Mouse (Mus musculus) A20 (cell line): ENCODE results near the gene Jaml.
"Not testable (repeated sequence)": the region's sequence is repeated elsewhere in the genome, so short reads cannot be mapped to it uniquely, and the experiment has no call there.

Experiments
- DNase-seq: peaks from one replicate; pipeline ENCODE4 v3.0.0-alpha.2; 2011; ENCODE audit warnings: low read depth, low spot score

Jaml gene

GRCm38 (mm10) chr9:45079011-45079410, at the start of gene Jaml:
Gene Jaml, plus strand, starts transcription at chr9:45079183.
- DNase-seq: peak; percentile 81

DNA sequence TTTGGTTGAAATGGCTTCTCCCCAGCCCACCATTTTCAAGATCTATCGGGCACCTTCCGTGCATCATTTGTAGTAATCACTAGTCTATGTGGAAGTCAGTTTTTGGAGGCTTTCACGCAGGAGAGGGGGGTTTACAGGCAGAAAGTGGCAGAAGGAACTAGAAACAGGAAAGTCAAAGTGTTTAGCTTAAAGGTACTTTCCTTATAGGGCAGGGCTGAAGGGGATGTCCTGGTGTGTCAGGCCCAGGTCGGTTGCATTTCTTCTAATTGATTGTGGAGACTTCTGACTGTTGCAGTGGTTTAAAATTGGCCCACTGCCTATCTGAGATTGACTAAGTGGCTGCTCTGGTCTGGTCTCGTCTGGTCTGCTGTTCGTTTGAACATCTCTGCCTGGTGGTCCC, 48.6 kb upstream of the Jaml start:
- DNase-seq: peak; percentile 73

- DNase-seq: no peak
Observed at GRCm38 (mm10) chr9:45032261-45032660, 46.7 kb upstream of the Jaml start.

DNA sequence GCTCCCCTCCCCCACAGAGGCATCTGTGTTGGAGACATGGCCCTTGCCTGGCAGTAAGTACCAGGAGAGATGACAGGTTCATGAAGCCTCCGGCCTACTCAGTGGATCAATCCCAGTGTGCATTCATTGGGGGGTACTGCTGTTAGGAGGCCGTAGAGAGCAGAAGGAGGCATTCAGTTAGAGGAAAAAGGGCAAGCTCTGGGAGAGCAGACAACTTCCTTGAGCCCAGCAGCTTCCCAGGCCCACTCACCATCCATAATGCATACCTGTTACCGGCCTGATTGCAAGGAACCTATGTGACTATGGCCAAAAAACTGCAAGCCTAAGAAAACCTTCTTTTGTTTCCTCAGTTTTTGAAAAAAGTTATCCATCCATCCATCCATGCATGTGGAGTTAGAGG, 44.5 kb upstream of the Jaml start:
- no peak for DNase-seq

GRCm38 (mm10) chr9:45037803-45038202, 41.2 kb upstream of the Jaml start:
- not testable (repeated sequence) for DNase-seq

- no peak for DNase-seq
Observed at GRCm38 (mm10) chr9:45039499-45039898, 39.5 kb upstream of the Jaml start, which contains the start of gene Mpzl2. Gene Mpzl2, plus strand, starts transcription at chr9:45039799.

DNA sequence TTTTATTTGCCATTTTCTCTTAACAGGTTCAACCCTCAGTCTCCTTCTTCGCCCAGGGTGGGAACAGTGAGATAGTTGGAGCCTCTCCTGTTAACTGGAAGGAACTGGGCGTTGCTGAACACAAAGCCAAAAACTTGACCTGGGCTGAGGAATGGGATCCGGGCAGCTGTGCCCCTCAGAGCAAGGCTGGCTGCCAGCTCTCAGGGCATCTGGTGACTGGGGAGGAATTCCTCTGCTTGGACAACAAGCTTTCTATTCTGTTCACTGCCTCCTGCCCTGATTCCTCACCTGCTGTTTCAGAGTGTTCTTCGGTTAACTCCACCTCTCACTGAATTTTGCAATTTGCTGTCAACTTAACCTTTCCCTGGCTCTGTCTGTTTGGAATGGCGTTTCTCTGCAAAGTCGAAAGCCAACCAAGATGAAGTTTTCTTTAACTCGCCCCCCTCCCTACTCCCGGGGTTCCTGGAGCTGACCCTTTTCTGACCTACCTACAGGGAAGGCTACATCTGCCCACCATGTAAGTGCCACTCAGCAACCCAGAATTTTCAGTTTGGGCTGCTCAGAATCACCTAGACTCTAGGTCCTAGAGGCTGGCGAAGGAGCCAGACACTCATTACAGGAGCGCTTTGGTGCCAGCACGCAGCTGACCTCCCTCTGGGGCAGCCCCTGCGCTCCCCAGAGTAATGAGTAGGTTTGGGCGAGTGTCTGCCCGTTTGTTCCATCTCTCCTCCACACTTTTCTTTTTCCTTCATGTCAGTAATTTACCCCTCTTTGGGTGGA, 38.7 kb upstream of the Jaml start:
- DNase-seq: peak; percentile 57

GRCm38 (mm10) chr9:45041131-45041838, 37.7 kb upstream of the Jaml start:
- DNase-seq: peak; percentile 71

DNA sequence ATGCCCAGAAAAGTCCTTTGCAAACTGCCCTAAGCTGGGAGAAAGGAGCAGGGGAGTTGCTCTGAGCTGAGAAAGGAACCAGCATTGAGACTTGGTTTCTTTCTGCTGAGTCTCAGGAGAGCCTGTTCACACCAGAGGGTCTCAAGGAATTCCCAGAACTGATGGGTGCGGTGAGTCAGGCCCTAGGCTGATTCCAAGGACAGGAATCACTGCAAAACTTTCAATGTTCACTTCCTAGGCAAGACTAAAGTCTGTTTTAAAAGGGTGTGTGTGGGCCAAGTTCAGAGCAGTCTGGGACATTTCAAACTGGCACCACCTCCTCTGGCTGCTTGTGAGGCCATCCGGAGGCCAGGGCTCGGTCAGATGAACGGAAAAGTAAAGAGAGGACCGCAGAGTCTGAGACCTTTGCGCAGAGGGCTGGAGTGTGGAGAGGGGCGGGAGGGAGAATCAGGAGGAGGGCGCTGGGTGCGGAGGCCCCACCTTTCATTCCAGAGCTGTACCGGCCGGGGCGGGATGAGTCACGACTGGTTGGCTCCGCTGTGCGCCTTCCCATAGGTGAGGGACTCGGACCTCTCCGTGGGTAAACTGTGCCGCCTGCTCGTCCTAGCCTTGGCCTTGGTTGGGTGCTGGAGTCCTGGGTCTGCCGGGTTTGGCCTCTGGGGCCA, 36.8 kb upstream of the Jaml start:
- no peak for DNase-seq

GRCm38 (mm10) chr9:45042947-45043346, 36.0 kb upstream of the Jaml start:
- DNase-seq: no peak

- no peak for DNase-seq
Observed at GRCm38 (mm10) chr9:45046973-45047372, 32.0 kb upstream of the Jaml start.

GRCm38 (mm10) chr9:45048511-45048910, 30.5 kb upstream of the Jaml start:
- peak; percentile 62 for DNase-seq

DNA sequence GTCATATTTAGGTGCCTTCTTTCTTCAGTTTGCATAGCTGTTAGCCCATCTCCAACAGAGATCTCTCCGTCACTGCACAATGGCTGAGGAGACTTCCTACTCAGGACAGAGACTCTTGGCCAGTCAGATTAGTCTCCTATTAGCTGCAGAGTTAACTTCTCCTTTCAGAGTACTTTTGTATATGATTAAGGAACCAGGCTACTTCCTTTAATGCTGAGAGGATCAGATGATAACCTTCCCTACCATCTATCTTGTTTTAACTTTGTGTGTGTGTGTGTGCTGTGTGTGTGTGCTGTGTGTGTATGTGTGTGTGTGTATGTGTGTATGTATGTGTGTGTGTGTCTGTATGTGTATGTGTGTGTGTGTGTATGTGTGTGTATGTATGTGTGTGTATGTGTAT, 29.3 kb upstream of the Jaml start:
- peak; percentile 28 for DNase-seq

DNA sequence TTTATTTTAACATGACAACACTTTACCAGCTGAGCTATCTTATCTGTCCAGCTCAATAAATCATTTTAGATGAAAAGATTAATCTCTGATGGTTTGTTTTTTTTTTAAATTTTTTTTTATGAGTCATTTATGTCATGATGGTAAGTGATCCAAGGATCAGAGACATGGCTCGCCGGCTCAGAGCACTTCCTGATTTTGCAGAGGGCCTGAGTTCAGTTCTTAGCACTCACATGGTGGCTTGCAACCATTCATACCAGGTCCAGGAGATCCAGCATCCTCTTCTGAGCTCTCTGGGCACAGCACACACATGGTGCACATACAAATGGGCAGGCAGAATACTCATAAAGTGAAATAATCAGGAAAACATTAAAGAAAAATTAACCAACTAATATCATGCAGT, 28.7 kb upstream of the Jaml start:
- no peak for DNase-seq

DNA sequence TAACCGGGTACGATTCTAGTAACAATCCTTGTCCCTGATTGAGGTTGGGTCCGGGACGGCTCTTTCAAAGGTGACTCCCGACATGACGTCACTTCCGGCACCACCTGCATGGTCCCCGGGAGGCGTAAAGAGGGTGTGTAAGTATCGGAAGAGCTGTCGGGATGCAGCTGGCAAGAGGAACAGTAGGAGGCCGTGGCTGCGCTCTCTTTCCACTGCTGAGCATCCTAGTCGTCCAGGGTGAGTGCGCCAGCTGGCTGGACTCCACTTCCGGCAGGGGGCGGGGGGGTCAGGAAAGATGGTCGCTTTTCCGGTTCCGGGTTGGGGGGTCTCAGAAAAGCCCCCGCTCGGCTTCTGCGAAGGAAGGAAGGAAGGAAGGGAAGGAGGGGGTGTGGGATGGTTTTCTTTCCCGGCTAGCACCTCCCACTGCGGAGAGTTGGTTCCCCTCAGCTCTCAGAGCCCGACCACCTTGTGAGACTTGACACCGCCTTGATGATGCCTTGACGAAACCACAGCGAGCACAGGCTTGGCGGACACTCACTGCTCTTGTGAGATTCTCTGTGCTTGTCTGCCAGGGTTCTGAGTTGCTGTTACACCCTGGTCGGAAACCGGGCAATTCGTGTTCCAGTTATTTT, 23.8 kb upstream of the Jaml start, which contains the start of gene Mpzl3:
TSS of gene Mpzl3 (plus strand) at position 105 of the 632 bp plus-strand sequence.
- DNase-seq: peak; percentile 97

DNA sequence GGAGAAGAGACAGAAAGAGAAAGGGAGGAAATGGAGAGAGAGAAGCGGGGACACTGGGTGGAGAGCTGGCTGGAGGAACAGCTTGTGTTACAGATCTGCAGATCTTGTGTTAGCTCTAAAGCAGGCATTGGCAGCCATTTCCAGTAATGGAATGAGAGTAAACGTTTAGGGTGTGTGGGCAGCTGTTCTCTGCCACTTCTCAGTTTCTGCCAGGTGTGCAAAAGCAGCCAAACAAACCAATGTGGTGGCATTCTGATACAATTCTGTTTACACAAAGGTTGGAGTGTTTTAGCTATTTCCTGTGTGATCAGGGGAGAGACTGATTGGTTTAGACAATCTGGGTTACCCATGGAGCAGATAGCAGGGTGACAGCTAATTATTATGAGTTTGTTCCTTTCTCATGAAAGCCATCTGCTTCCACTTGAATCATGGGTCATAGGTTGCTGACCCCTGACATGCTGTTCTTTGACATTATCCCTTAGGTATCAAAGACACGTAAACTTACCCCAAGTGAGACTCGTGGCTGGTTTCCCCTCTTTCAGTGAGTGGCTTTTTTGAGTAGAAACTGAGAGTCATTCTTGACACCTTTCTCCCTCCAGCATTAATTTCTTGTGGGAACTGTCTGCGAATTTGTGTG, 20.6 kb upstream of the Jaml start:
- DNase-seq: peak; percentile 48

DNA sequence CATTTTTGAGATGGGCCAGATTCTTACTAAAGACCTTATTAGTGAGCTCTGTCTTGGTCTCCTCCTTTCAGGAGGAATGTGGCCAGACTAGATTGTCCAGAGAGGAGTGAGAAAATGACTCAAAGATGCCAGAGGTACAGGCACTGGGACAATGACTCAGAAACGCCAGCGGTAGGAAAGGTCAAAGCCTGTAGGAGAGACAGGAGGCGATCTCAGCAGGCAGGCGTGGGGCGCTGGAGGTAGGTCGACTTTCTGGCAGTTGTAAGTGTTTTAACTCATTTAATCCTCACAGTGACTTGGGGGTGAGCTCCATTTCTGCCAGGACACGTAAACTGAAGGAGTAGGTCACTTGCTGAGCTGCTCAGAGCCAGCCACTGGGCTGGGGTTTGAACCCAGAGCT, 18.8 kb upstream of the Jaml start:
- DNase-seq: no peak

GRCm38 (mm10) chr9:45062677-45063076, 16.3 kb upstream of the Jaml start:
- no peak for DNase-seq

GRCm38 (mm10) chr9:45064421-45064820, 14.6 kb upstream of the Jaml start:
- no peak for DNase-seq

- no peak for DNase-seq
Observed at GRCm38 (mm10) chr9:45066735-45067134, 12.2 kb upstream of the Jaml start.

DNA sequence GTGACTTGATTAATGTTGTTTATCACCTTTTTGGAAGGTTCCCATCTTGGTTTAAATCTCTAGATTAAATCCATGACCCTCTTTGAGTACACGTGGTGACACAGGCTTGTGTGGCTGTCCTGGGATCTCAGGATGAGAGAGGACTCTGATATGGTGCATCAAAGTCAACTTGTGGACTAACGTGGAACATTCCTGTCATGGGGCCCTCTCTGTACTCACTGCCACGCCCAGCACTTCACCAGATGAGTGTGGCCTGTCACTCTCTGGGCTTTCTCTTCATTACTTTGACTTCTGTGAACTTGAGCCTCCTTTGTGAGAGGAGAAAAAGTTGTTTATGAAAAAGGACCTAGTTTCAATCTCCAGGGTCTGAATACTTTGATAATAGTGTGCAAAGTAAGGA, 7.2 kb upstream of the Jaml start:
- no peak for DNase-seq
